Mouse (Mus musculus) lung, embryonic 15.5 days (tissue): ENCODE measurements around the gene Col18a1. TPM values are rescaled to one million over a fixed set of nuclear protein-coding genes. Genes with fewer than 3 reads are reported as not detected.

Experiments used
- ATAC-seq: fragments of 200-750 bp; cut with Nextera tagmentation; 2 replicates; pipeline ENCODE4 v1.8.0; 2017; ENCODE audit warnings: moderate number of reproducible peaks, borderline replicate concordance; ENCODE audit not compliant: low FRiP score, low TSS enrichment; ENCODE audit errors: extremely low read depth
- H3K27ac ChIP-seq: fragments of 300-500 bp; sonication (generic); 2 replicates; pipeline ENCODE4 v1.5.1; 2015; ENCODE audit warnings: moderate library complexity, mild to moderate bottlenecking, inconsistent platforms
- H3K27me3 ChIP-seq: fragments of 300-500 bp; sonication (generic); 2 replicates; pipeline ENCODE4 v1.6.1; 2015; ENCODE audit warnings: inconsistent platforms
- H3K36me3 ChIP-seq: fragments of 300-500 bp; sonication (generic); 2 replicates; pipeline ENCODE4 v1.6.1; 2015; ENCODE audit warnings: inconsistent platforms
- H3K4me1 ChIP-seq: fragments of 300-500 bp; sonication (generic); 2 replicates; pipeline ENCODE4 v1.6.1; 2015; ENCODE audit warnings: inconsistent platforms
- H3K4me2 ChIP-seq: fragments of 300-500 bp; sonication (generic); 2 replicates; pipeline ENCODE4 v1.6.1; 2015; ENCODE audit warnings: inconsistent platforms, mild to moderate bottlenecking, moderate library complexity
- H3K4me3 ChIP-seq: fragments of 300-500 bp; sonication (generic); 2 replicates; pipeline ENCODE4 v1.5.1; 2015; ENCODE audit warnings: mild to moderate bottlenecking, inconsistent platforms
- H3K9ac ChIP-seq: fragments of 300-500 bp; sonication (generic); 2 replicates; pipeline ENCODE4 v1.6.1; 2015; ENCODE audit warnings: inconsistent platforms
- H3K9me3 ChIP-seq: fragments of 300-500 bp; sonication (generic); 2 replicates; pipeline ENCODE4 v1.6.1; 2016; ENCODE audit warnings: inconsistent platforms
- WGBS: fragments of 180-500 bp; shearing (Covaris S2); methylation state at CpG from one replicate; pipeline ENCODE4 v1.1.7; 2015; 5-methylcytosine and 5-hydroxymethylcytosine counted together
- polyA plus RNA-seq: library from polyadenylated mRNA; unstranded; fragments of >200 nt; fragmentation: Nextera tagmentation; extraction: Ambion mirVana; gene quantifications from 2 replicates; pipeline ENCODE4 v1.2.1, GENCODE M21; 2015

Col18a1 gene
- polyA plus RNA-seq, 1 experiment from 2014 or later: 283 TPM

DNA sequence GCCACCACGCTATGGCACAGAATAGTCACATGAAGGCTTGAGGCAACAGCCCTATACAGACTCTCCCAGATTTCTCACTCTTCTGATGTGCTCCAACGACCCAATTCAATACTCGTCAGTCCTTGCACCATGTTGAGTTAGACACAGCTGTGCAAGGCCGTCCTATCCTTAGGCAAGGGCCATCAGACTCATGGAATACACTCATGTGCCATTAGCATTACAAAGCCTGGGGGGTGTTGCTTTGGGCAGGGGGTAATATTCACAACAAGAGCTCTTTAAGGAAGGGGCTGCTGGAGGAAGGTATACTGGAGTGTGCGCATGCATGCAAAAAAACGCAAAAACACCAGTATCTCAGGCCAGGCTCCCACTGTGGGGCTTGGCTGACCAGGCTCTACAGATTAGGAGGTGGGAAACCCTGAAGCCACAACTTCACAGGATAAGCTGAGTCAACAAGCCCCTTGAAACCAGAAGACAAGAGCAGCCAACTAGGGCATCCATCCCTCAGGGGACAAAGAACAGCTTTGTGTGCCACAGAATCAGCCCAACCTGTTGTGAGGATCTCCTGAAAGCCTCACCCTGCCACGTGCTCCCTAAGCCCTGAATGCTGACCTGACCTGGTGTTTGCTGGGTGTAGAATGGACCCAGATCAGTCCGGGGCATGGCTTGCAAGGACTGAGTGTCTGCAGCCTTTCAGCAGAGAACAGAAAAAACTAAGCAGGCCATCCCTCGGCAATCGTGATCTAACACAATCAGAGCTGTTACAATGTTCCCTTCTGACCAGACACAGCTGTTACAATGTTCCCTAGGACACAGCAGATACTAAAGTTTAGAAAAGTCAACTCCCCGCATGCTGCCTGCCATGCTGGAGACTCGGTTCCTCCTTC lies 69.1 kb downstream of the Col18a1 start:
- H3K27me3 ChIP-seq: no peaks in the 10 kb centered on the region
- peaks cover 24% of the 10 kb centered on the region for H3K4me1 ChIP-seq
- H3K9me3 ChIP-seq: 0 out of 2 replicates have a peak, but pooled peaks cover 3% of the 10 kb centered on the region
- 52% methylated on average over 12 of the region's 12 CpGs for WGBS
- H3K4me3 ChIP-seq: no peak overlapping the region
- peak overlapping the region; percentile 74 for H3K27ac ChIP-seq
- H3K9ac ChIP-seq: no peak overlapping the region
- peaks cover 17% of the 10 kb centered on the region; the same call in 1 of the 2 replicates for H3K36me3 ChIP-seq
- no peak overlapping the region for H3K4me2 ChIP-seq
- peak; percentile 36; the same call in 1 of the 2 replicates for ATAC-seq

DNA sequence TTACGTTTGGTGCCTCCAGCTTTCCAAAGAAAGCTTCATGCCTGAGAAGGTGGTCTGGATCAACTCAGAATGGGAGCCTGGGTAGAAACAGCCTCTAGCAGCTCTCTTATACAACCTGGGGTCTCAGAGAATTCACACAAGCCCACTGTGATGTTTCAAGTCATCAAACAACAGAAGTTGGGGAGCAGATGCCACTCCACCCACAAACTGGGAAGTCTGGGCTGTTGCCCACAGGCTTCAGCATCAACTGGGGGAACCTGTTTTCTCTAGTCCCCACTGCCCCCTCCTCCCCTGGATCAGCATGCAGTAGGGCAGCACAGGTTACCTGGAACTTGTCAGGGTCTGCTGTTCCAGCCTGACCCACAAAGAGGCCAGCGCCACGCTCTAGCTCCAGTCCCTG lies 70.7 kb downstream of the Col18a1 start:
- Histone ChIP-seq H3K9ac (no peak overlapping the region), H3K4me1 (peaks cover 22% of the 10 kb centered on the region), H3K4me2 (no peak overlapping the region), H3K36me3 (peaks cover 17% of the 10 kb centered on the region; the same call in 1 of the 2 replicates), H3K27ac (no peak overlapping the region), H3K27me3 (no peaks in the 10 kb centered on the region), H3K4me3 (no peak overlapping the region), H3K9me3 (0 out of 2 replicates have a peak, but pooled peaks cover 3% of the 10 kb centered on the region)
- ATAC-seq: no peak
- WGBS: 95% methylated on average over 3 of the region's 3 CpGs

DNA sequence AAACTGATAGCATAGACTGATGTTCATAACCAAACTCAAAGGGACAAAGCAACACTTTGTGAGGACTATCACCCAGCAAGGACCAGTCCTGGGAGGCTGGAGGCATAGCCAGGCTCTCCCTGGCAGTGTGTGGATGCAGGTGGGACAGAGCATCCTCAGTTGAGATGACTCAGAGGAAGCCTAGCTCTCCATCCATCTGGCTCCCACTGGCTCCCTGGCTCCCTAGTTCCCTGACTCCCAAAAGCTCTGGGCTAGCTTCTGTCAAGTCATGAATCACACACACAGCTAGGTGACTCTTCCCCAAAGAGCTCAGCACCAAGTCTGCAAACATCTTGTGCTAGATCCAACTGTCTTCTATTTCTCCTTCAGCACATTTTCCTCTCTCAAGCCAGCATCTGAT lies 72.5 kb downstream of the Col18a1 start:
- Histone ChIP-seq H3K9me3 (0 out of 2 replicates have a peak, but pooled peaks cover 3% of the 10 kb centered on the region), H3K4me2 (no peak overlapping the region), H3K9ac (no peak overlapping the region), H3K36me3 (peaks cover 17% of the 10 kb centered on the region; the same call in 1 of the 2 replicates), H3K27ac (no peak overlapping the region), H3K4me3 (no peak overlapping the region), H3K27me3 (no peaks in the 10 kb centered on the region), H3K4me1 (peaks cover 30% of the 10 kb centered on the region)
- no peak for ATAC-seq

DNA sequence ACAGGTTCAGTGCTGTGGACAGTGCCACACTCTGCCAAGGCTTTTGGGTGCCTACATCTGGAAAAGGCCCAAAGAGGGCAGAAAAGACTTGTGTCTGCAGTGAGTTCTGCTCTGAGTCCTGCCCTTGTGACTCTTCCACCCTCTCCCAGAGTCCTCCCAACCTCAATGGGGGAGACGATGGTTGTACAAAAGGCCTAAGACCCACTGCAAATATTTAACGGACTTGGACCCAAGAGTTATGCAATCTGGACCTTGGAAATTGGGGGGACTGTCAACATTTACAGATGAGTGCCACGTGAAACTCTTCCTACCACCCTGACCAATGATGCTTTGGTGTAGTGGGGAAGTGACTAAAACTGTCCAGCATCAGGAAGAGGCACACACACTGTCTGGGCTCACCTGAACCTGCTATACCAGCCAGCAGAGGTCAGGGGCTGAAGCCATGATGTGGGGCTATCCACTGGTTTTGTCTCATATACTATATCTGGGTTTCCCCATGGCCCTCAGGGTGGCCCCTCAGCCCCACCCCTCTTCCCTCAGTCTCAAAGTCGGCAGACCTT lies 74.7 kb downstream of the Col18a1 start:
- Histone ChIP-seq H3K9me3 (0 out of 2 replicates have a peak, but pooled peaks cover 3% of the 10 kb centered on the region), H3K36me3 (peaks cover 29% of the 10 kb centered on the region; the same call in 1 of the 2 replicates), H3K27ac (no peak overlapping the region), H3K4me1 (peaks cover 11% of the 10 kb centered on the region), H3K4me2 (no peak overlapping the region), H3K9ac (no peak overlapping the region), H3K4me3 (no peak overlapping the region), H3K27me3 (no peaks in the 10 kb centered on the region)
- 65% methylated on average over 4 of the region's 4 CpGs for WGBS
- ATAC-seq: no peak

DNA sequence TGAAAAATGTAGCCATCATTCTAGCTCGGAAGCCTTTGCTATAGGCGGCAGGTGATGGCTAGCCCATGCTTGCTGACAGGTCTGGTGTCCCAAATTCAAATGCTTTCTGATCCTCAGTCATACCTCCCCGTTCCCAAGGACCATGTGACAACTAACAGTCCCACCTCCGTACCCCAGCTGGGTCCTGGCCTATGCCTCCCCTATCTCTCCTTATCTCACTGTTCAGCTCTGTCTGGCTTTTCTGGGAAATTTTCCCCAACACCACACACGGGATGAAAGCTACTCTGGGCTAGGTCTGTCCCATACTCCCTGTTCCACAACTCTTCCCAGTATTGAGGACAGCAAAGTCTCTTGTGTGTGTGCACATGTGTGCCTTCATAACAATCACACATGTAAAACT lies 76.3 kb downstream of the Col18a1 start:
- Histone ChIP-seq H3K4me2 (no peak overlapping the region), H3K9me3 (0 out of 2 replicates have a peak, but pooled peaks cover 3% of the 10 kb centered on the region), H3K9ac (no peak overlapping the region; the same call in 1 of the 2 replicates), H3K4me1 (peaks cover 11% of the 10 kb centered on the region), H3K27me3 (no peaks in the 10 kb centered on the region), H3K4me3 (no peak overlapping the region), H3K36me3 (peaks cover 27% of the 10 kb centered on the region; the same call in 1 of the 2 replicates), H3K27ac (no peak overlapping the region; the same call in 1 of the 2 replicates)
- WGBS: 53% methylated on average over 5 of the region's 5 CpGs
- ATAC-seq: no peak

DNA sequence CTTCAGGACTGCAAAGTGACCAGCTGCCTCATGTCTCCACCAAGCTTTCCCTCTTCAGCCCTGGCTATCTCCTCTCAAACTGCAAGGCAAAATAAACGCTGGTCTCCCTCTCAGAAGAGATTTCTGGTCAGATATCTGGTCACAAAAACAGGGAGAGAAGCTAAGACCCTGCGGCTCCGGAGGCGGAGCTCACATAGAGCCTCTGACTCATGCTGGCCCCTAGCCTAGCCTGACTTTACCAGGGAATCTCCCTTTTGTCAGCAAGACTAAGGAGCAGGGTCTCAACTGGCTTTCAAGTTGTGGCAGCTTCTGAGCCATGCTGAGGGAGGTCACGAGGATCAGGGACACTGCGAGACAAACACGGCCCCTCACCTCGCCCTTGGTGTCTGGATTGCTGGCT lies 77.0 kb downstream of the Col18a1 start:
- peak overlapping the region; percentile 46 for H3K4me2 ChIP-seq
- 39% methylated on average over 8 of the region's 8 CpGs for WGBS
- peaks cover 11% of the 10 kb centered on the region for H3K4me1 ChIP-seq
- 0 out of 2 replicates have a peak overlapping the region, but pooled peaks have one; percentile 3 for H3K4me3 ChIP-seq
- H3K9ac ChIP-seq: peak overlapping the region; percentile 28; the same call in 1 of the 2 replicates
- ATAC-seq: peak; percentile 67; the same call in 1 of the 2 replicates
- peaks cover 22% of the 10 kb centered on the region; the same call in 1 of the 2 replicates for H3K36me3 ChIP-seq
- H3K27ac ChIP-seq: peak overlapping the region; percentile 60
- no peaks in the 10 kb centered on the region for H3K27me3 ChIP-seq
- 0 out of 2 replicates have a peak, but pooled peaks cover 3% of the 10 kb centered on the region for H3K9me3 ChIP-seq

DNA sequence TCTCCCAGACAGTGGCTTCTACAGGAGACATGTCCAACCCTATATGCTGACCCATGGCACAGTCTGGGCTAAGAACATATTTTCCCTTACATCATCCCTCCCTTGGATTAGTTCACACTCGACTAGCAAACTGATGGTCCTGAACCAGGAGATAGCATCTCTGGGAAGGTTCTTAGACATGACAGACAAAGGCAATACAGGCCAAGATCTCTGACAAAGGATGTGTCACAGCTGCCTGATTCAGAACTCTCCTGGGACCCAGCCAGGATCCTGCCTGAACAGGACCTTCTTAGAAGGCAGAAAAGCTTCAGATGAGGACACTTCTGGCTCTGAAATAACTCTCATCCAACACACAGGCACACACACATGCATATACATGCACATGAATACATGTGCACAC lies 81.8 kb downstream of the Col18a1 start:
- Histone ChIP-seq H3K4me1 (peaks cover 7% of the 10 kb centered on the region), H3K27ac (no peak overlapping the region), H3K9ac (no peak overlapping the region), H3K27me3 (no peaks in the 10 kb centered on the region), H3K4me3 (no peak overlapping the region), H3K4me2 (no peak overlapping the region), H3K36me3 (peaks cover 18% of the 10 kb centered on the region; the same call in 1 of the 2 replicates), H3K9me3 (no peaks in the 10 kb centered on the region)
- WGBS: 41% methylated on average over 1 of the region's 1 CpGs
- no peak for ATAC-seq

DNA sequence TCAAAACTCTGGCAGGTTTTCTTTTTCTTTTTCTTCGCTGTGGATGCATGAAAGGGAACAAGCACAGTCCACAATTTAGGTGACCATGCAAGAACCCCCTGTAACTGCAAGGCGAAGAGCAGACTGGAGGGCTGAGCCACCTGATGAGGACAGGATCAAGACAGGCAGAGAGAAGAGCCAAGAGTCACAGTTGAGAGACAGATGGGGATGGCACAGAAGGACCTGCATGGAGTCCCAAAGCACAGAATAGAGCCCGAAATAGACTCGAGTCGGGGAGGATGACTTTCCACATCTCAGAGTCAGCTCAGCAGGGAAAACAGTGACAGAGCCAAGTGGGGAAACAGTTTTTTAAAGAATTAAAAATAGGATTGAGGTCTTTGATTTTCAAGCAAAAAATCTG lies 83.4 kb downstream of the Col18a1 start:
- 52% methylated on average over 5 of the region's 5 CpGs for WGBS
- Histone ChIP-seq H3K36me3 (peaks cover 18% of the 10 kb centered on the region; the same call in 1 of the 2 replicates), H3K9ac (no peak overlapping the region)

DNA sequence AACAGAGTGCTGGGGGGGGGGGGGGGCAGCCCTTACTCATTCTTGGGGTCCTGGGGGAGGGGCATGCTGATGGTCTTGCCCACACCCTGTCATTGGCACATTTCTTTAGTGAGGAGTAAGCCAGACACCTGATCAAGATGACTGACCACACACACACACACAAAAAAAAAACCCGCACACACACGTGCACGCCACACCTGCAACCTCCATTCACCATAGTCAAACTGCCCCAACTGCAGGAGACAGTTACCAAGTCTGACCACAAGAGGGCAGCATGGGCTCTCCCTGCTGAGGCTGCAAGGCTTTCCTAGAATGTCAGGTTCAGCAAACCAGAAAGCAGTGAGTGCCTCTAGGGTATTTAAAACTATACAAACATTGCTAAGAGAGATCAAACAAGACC lies 83.9 kb downstream of the Col18a1 start:
- Histone ChIP-seq H3K27me3 (no peaks in the 10 kb centered on the region), H3K27ac (no peak overlapping the region), H3K9me3 (no peaks in the 10 kb centered on the region), H3K4me2 (no peak overlapping the region), H3K4me3 (no peak overlapping the region), H3K9ac (no peak overlapping the region), H3K36me3 (peaks cover 15% of the 10 kb centered on the region), H3K4me1 (peaks cover 4% of the 10 kb centered on the region)
- ATAC-seq: no peak
- 15% methylated on average over 3 of the region's 3 CpGs for WGBS

More for the DNA sequence above, 83.4 kb downstream of the Col18a1 start:
- Histone ChIP-seq H3K9me3 (no peaks in the 10 kb centered on the region), H3K27me3 (no peaks in the 10 kb centered on the region), H3K4me1 (peaks cover 4% of the 10 kb centered on the region), H3K4me3 (no peak overlapping the region), H3K27ac (0 out of 2 replicates have a peak overlapping the region, but pooled peaks have one; percentile 15), H3K4me2 (no peak overlapping the region)
- no peak for ATAC-seq

DNA sequence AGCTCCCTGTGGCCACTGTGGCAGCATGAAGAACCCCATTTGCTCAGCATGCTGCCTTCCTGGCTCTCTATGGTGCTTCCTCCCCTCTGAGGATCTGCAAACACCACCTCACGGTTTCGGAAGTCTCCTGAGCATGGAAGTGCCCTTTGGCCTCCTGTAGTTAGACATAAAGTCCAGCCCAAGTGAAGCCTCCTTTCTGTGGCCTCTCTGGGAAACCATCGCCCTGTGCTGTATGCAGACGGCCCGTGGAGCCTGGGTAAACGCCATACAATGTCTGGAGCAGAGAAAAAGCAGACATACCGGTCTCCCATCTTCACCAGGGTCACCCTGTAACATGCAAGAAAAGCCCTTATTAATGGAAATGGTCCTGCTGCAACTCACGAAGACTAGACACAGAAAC lies 87.4 kb downstream of the Col18a1 start:
- Histone ChIP-seq H3K4me2 (no peak overlapping the region), H3K9me3 (no peaks in the 10 kb centered on the region), H3K4me3 (no peak overlapping the region), H3K27me3 (no peaks in the 10 kb centered on the region), H3K4me1 (peaks cover 4% of the 10 kb centered on the region), H3K36me3 (peaks cover 14% of the 10 kb centered on the region), H3K27ac (no peak overlapping the region), H3K9ac (no peak overlapping the region)
- ATAC-seq: no peak
- 67% methylated on average over 8 of the region's 8 CpGs for WGBS

DNA sequence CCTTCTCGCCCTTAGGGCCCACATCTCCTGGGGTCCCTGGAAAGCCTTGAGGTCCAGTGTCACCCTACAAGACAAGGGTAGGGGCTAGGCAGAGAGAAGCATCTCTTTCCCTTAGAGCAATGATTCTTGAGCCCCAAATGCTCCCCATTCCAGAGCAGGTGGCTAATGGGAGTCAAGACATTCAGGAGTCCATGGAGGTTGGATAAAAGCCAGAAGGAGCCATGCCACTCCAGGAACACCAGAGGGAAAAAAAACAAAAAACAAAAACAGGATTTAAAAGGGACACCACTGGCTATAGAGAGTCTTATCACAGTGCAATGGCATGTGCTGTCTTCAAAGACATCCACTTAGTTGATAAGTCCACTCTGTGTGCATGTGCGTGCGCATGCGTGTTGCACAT lies 87.9 kb downstream of the Col18a1 start:
- WGBS: 89% methylated on average over 4 of the region's 4 CpGs
- Histone ChIP-seq H3K9ac (no peak overlapping the region), H3K4me2 (no peak overlapping the region), H3K27me3 (no peaks in the 10 kb centered on the region), H3K4me3 (no peak overlapping the region), H3K9me3 (no peaks in the 10 kb centered on the region), H3K36me3 (peaks cover 17% of the 10 kb centered on the region), H3K4me1 (peaks cover 4% of the 10 kb centered on the region), H3K27ac (no peak overlapping the region)
- ATAC-seq: no peak
